Mouse (Mus musculus): ENCODE data around the gene Eif4g3.

Gene Eif4g3

GRCm38 (mm10) chr4:138023403-138024100, 30.7 kb downstream of the Eif4g3 start:
- DNase-seq: no peak

- DNase-seq: no peak
Observed at GRCm38 (mm10) chr4:138029168-138029567, 36.3 kb downstream of the Eif4g3 start.

- DNase-seq: no peak
Observed at GRCm38 (mm10) chr4:138031828-138032227, 39.0 kb downstream of the Eif4g3 start.

- DNase-seq: peak in 1 of 2 experiments; percentile 51
Observed at GRCm38 (mm10) chr4:138033871-138034270, 41.0 kb downstream of the Eif4g3 start.

- no peak for DNase-seq
Observed at GRCm38 (mm10) chr4:138035435-138036120, 42.8 kb downstream of the Eif4g3 start.

- DNase-seq: no peak
Observed at GRCm38 (mm10) chr4:138037110-138037509, 44.3 kb downstream of the Eif4g3 start.

GRCm38 (mm10) chr4:138037896-138038295, 45.1 kb downstream of the Eif4g3 start:
- DNase-seq: no peak

- peak; percentile 27 to 52 for DNase-seq
Observed at GRCm38 (mm10) chr4:138038365-138039274, 45.8 kb downstream of the Eif4g3 start.

GRCm38 (mm10) chr4:138039275-138039651, 46.4 kb downstream of the Eif4g3 start:
- peak in 1 of 2 experiments; percentile 18 for DNase-seq

GRCm38 (mm10) chr4:138040589-138040988, 47.8 kb downstream of the Eif4g3 start:
- peak in 1 of 2 experiments; percentile 62 for DNase-seq

- DNase-seq: no peak
Observed at GRCm38 (mm10) chr4:138041566-138042256, 48.9 kb downstream of the Eif4g3 start.

- no peak for DNase-seq
Observed at GRCm38 (mm10) chr4:138042257-138042589, 49.4 kb downstream of the Eif4g3 start.

- no peak for DNase-seq
Observed at GRCm38 (mm10) chr4:138042625-138043024, 49.8 kb downstream of the Eif4g3 start.

- peak; percentile 75 to 85 for DNase-seq
Observed at GRCm38 (mm10) chr4:138044841-138045500, 52.1 kb downstream of the Eif4g3 start.

- peak in 1 of 2 experiments; percentile 46 for DNase-seq
Observed at GRCm38 (mm10) chr4:138045809-138046208, 53.0 kb downstream of the Eif4g3 start.

GRCm38 (mm10) chr4:138046371-138046770, 53.5 kb downstream of the Eif4g3 start:
- DNase-seq: no peak

- DNase-seq: no peak
Observed at GRCm38 (mm10) chr4:138049547-138049946, 56.7 kb downstream of the Eif4g3 start.

- no peak for DNase-seq
Observed at GRCm38 (mm10) chr4:138051488-138051887, 58.7 kb downstream of the Eif4g3 start.

- peak in 1 of 2 experiments; percentile 38 for DNase-seq
Observed at GRCm38 (mm10) chr4:138056658-138057057, 63.8 kb downstream of the Eif4g3 start.

- peak; percentile 33 to 45 for DNase-seq
Observed at GRCm38 (mm10) chr4:138057196-138057754, 64.5 kb downstream of the Eif4g3 start.

- DNase-seq: peak in 1 of 2 experiments; percentile 29
Observed at GRCm38 (mm10) chr4:138061161-138061560, 68.3 kb downstream of the Eif4g3 start.
